Mouse (Mus musculus) C2C12 (cell line): ENCODE data around the gene Map3k12. TPM values are rescaled to one million over a fixed set of nuclear protein-coding genes. Genes with fewer than 3 reads are reported as not detected.

Experiments used
- H3K27me3 ChIP-seq: one replicate; pipeline ENCODE4 v1.6.1; 2011; ENCODE audit not compliant: control insufficient read depth, insufficient read depth, insufficient read length
- H3K36me3 ChIP-seq: one replicate; pipeline ENCODE4 v1.6.1; 2011; ENCODE audit not compliant: control insufficient read depth, insufficient read depth
- H3K4me3 ChIP-seq: one replicate; pipeline ENCODE4 v1.5.1; 2011; ENCODE audit warnings: mild to moderate bottlenecking, control low read depth; ENCODE audit not compliant: poor library complexity, insufficient read depth, severe bottlenecking
- H3K79me2 ChIP-seq: one replicate; pipeline ENCODE4 v1.6.1; 2011; ENCODE audit not compliant: control insufficient read depth, insufficient read depth
- H3K79me3 ChIP-seq: one replicate; pipeline ENCODE4 v1.6.1; 2011; ENCODE audit warnings: low read depth, control low read depth
- H3ac ChIP-seq: one replicate; pipeline ENCODE3; 2011; ENCODE audit warnings: low read depth; ENCODE audit not compliant: control insufficient read depth, insufficient read length
- CEBPB ChIP-seq: IDR thresholded peaks from one replicate; pipeline ENCODE4 v1.6.1; 2011; ENCODE audit warnings: low read depth, mild to moderate bottlenecking, control low read depth, moderate library complexity
- CTCF ChIP-seq: IDR thresholded peaks from one replicate; pipeline ENCODE4 v1.5.1; 2011; ENCODE audit not compliant: control insufficient read depth, insufficient read depth, insufficient read length
- FOSL1 ChIP-seq: IDR thresholded peaks from one replicate; pipeline ENCODE4 v1.8.0; 2011; ENCODE audit warnings: mild to moderate bottlenecking, low read length; ENCODE audit not compliant: poor library complexity, insufficient read depth, severe bottlenecking
- MAX ChIP-seq: IDR thresholded peaks from one replicate; pipeline ENCODE4 v1.6.1; 2011; ENCODE audit warnings: mild to moderate bottlenecking, control low read depth
- MYOD1 ChIP-seq: IDR thresholded peaks from one replicate; pipeline ENCODE4 v1.6.1; 2011; ENCODE audit warnings: low read depth; ENCODE audit not compliant: control insufficient read depth, insufficient read length
- MYOG ChIP-seq: IDR thresholded peaks from one replicate; pipeline ENCODE4 v1.6.1; 2011; ENCODE audit not compliant: control insufficient read depth, insufficient read length; ENCODE audit errors: extremely low read depth
- USF1 ChIP-seq: IDR thresholded peaks from one replicate; pipeline ENCODE4 v1.6.1; 2011; ENCODE audit warnings: low read depth, mild to moderate bottlenecking, control low read depth, moderate library complexity
- polyA plus RNA-seq: library from polyadenylated mRNA; unstranded; fragments of >200 nt; fragmentation: generic; extraction: Trizol; gene quantifications from one replicate; pipeline ENCODE4 v1.2.1, GENCODE M21; 2012; ENCODE audit warnings: missing spikeins

The Map3k12 gene
- polyA plus RNA-seq, 1 experiment = 11.2 TPM

DNA sequence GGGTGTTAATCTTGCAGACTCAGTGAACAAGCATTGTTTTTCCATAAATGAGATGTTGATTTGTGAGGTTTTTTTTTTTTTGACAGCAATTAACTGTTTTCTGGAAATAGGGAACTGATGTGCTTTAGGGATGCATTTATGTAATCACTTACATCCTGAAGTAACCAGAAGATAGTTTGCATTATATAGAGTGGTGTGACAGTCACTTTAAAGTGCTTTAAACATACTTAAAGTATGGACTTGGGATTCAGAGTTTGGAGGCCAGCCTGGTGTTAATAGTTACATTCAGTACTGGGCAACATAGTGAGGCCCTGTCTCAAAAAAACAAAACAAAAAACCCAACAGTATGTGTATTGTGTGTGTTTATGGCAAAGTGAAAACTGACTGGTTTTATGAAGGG lies 45.1 kb downstream of the Map3k12 start:
- Histone ChIP-seq H3K36me3 (peaks cover 67% of the 10 kb centered on the region), H3K79me2 (peaks cover 63% of the 10 kb centered on the region), H3ac (peak overlapping the region; percentile 81), H3K27me3 (no peaks in the 10 kb centered on the region), H3K4me3 (peak overlapping the region; percentile 98), H3K79me3 (peaks cover 58% of the 10 kb centered on the region)
- TF ChIP-seq MYOG (no peak), MAX (no peak), FOSL1 (no peak), USF1 (no peak), CEBPB (no peak), CTCF (no peak), MYOD1 (no peak)

DNA sequence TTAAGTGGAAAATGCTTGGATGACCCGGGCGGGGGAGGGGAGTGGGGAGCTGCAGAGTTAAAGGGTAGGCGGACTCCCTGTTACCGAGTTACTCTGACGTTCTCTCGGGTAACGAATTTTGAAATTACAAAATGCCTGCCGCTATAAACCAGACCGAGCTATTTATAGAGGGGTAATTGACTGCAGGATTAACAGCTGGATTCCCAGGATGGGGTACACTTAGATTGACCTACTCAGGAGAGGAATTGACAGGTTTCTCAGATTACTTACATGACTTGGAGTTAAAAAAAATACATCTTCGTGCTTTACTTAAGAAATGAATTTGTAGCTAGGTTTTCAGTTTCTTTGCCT lies 45.6 kb downstream of the Map3k12 start:
- Histone ChIP-seq H3K79me2 (peaks cover 58% of the 10 kb centered on the region), H3K4me3 (peak overlapping the region; percentile 98), H3ac (peak overlapping the region; percentile 81), H3K36me3 (peaks cover 66% of the 10 kb centered on the region), H3K27me3 (no peaks in the 10 kb centered on the region), H3K79me3 (peaks cover 54% of the 10 kb centered on the region)
- no peak for TF ChIP-seq CEBPB
- TF ChIP-seq MAX = no peak

DNA sequence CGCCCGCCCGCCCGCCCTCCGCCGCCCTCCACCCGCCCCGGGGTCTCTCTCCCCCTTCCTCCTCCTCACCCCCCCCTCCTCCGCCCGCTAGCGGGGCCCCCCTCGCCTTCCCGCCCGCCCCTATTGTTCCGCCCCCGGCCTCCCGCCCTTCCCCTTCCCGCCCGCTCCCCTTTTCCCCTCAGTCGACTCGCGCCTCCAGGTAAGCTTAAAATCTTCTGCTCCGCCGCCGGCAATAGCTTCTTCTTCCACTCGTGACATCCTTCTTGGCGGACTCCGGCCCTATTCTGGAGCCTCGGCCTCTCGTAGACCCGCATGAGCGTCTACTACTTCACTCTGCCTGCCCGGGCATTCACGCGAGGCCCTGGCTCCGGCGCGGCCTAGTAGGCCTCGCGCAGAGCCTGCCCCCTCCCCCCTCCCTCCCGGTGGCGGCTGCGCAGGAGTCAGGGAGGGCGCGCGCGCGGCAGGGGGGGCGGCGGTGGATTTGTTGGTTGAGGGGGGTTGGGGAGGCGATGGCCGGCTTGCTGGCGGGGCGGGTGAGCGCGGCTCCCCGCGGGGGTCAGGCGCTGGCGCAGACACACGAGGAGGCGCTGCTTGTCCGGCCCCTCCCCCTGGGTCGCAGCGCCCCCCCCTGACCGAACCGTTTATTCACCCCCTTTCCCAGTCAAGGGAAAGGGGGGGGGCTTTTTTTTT lies 46.1 kb downstream of the Map3k12 start:
- Histone ChIP-seq H3K27me3 (no peaks in the 10 kb centered on the region), H3K36me3 (peaks cover 66% of the 10 kb centered on the region), H3K79me3 (peaks cover 48% of the 10 kb centered on the region), H3K79me2 (peaks cover 53% of the 10 kb centered on the region), H3K4me3 (peak overlapping the region; percentile 98), H3ac (peak overlapping the region; percentile 81)
- no peak for TF ChIP-seq MYOG
- TF ChIP-seq CEBPB = no peak
- TF ChIP-seq CTCF = peak; percentile 63
- no peak for TF ChIP-seq MAX
- TF ChIP-seq MYOD1 = no peak

DNA sequence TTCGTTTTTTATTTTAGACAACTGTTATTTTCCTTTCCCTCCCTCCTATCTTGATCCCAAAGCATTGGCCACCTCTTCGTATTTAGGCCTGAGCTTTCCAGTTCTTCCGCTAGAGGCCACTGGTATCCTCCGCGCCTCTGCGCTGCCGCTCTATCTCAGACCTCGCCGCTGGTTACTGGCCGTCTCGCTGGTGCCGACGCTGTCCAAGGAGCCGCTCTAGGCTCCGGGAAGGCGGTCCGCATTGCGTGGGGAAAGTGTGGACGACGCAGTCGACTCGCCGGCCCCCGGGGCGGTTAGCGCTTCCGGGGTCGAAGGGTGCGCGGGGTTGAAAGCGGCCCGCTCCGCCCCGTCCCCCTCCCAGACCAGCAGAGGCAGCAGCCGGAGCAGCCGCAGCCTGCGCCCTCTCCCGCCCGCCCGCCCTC lies 46.7 kb downstream of the Map3k12 start, which contains the start of gene Pcbp2:
Pcbp2 (plus strand) TSS at position 357 of the 422 bp plus-strand sequence.
- TF ChIP-seq CEBPB = no peak
- peak; percentile 93 for TF ChIP-seq CTCF
- TF ChIP-seq MYOG = no peak
- no peak for TF ChIP-seq MYOD1
- no peak for TF ChIP-seq FOSL1
- peak; percentile 96 for TF ChIP-seq MAX
- no peak for TF ChIP-seq USF1
- Histone ChIP-seq H3K27me3 (no peaks in the 10 kb centered on the region), H3K79me3 (peaks cover 43% of the 10 kb centered on the region), H3K79me2 (peaks cover 47% of the 10 kb centered on the region), H3K36me3 (peaks cover 66% of the 10 kb centered on the region), H3K4me3 (peak within 1 kb of the TSS; percentile 98), H3ac (peak within 1 kb of the TSS; percentile 81)

DNA sequence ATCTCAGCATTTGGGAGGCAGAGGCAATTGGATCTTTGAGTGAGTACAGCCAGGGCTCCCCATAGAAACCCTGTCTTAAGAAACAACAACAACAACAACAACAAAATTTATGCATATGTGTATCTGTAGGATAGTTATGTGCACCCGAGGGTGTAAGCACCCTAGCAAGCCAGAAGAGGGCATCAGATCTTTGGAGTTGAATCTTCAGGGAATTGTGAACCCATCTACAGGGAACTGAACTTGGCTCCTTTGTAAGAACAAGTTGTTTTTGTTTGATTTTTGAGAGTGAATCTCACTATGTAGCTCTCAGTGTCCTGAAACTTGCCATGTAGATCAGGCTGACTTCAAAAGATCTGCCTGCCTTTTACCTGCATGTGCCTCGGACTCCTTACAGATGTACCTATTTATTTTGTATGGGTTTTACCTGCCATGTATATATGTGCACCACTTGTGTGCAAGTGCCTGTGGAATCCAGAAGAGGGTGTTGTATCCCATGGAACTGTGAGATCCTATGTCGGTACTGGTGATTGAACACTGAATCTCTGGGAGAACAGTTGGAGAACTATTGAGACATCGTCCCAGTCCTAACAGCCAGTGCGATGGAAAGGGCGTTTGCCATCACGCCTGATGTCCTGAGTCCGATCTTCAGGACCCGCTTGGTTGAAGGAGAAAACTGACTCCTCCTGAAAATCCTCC lies 48.0 kb downstream of the Map3k12 start:
- peaks cover 34% of the 10 kb centered on the region for H3K79me2 ChIP-seq
- H3K79me3 ChIP-seq = peaks cover 29% of the 10 kb centered on the region
- no peak overlapping the region for H3ac ChIP-seq
- peaks cover 58% of the 10 kb centered on the region for H3K36me3 ChIP-seq
- TF ChIP-seq CEBPB (no peak), MYOD1 (no peak), USF1 (no peak), FOSL1 (no peak), MYOG (no peak), CTCF (no peak), MAX (no peak)
- no peaks in the 10 kb centered on the region for H3K27me3 ChIP-seq
- no peak overlapping the region for H3K4me3 ChIP-seq

DNA sequence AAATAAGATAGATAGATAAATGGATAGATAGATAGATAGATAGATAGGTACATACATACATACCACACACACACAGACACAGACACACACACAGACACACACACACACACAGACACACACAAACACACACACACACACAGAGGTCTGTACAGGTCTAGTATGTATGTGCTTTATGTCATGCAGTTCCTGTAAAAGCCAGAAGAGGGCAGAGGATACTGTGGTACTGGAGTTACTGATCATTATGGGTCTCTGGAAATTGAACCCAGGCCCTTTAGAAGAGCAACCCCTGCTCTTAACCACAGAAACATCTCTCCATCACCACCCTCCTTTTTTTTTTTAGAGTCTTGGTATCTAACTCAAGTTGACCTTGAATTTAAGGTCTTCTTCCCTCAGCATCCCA lies 53.2 kb downstream of the Map3k12 start:
- no peak overlapping the region for H3ac ChIP-seq
- H3K4me3 ChIP-seq = no peak overlapping the region
- peaks cover 46% of the 10 kb centered on the region for H3K36me3 ChIP-seq
- H3K27me3 ChIP-seq = no peaks in the 10 kb centered on the region
- H3K79me3 ChIP-seq = peaks cover 15% of the 10 kb centered on the region
- TF ChIP-seq MYOD1 (no peak), USF1 (no peak), CTCF (no peak), MAX (no peak), CEBPB (no peak), MYOG (no peak), FOSL1 (no peak)
- peaks cover 35% of the 10 kb centered on the region for H3K79me2 ChIP-seq
